Mouse (Mus musculus): ENCODE data around the gene Tmem108. TPM values are rescaled to one million over a fixed set of nuclear protein-coding genes. Genes with fewer than 3 reads are reported as not detected.
"Not testable (repeated sequence)": the region's sequence is repeated elsewhere in the genome, so short reads cannot be mapped to it uniquely, and the experiment has no call there.

Tmem108 gene
- total RNA-seq, 2 experiments from 2014 or later: 0.07 to 0.29 TPM

GRCm38 (mm10) chr9:103692699-103693098 is 68.9 kb downstream of the Tmem108 start:
- no peak for DNase-seq
- intact Hi-C loops (cut with DNase I; ENCODE audit: low total_unique reads): no loop called here

- intact Hi-C loops (cut with DNase I; ENCODE audit: low total_unique reads): no loop called here
- no peak for DNase-seq
Observed at GRCm38 (mm10) chr9:103691847-103692246, 69.8 kb downstream of the Tmem108 start.

- DNase-seq: no peak
- intact Hi-C loops (cut with DNase I; ENCODE audit: low total_unique reads): no loop called here
Observed at GRCm38 (mm10) chr9:103690446-103690845, 71.2 kb downstream of the Tmem108 start.

GRCm38 (mm10) chr9:103689697-103690096 is 71.9 kb downstream of the Tmem108 start:
- DNase-seq: no peak
- intact Hi-C loops (cut with DNase I; ENCODE audit: low total_unique reads): no loop called here

- intact Hi-C loops (cut with DNase I; ENCODE audit: low total_unique reads): no loop called here
- DNase-seq: no peak
Observed at GRCm38 (mm10) chr9:103689006-103689405, 72.6 kb downstream of the Tmem108 start.

GRCm38 (mm10) chr9:103687130-103687529 is 74.5 kb downstream of the Tmem108 start:
- intact Hi-C loops (cut with DNase I; ENCODE audit: low total_unique reads): no loop called here
- DNase-seq: no peak

GRCm38 (mm10) chr9:103681741-103682330 is 79.8 kb downstream of the Tmem108 start:
- intact Hi-C loops (cut with DNase I; ENCODE audit: low total_unique reads): no loop called here
- DNase-seq: no peak

GRCm38 (mm10) chr9:103679234-103679633 is 82.4 kb downstream of the Tmem108 start:
- no peak for DNase-seq
- intact Hi-C loops (cut with DNase I; ENCODE audit: low total_unique reads): no loop called here

GRCm38 (mm10) chr9:103678531-103679060 is 83.0 kb downstream of the Tmem108 start:
- intact Hi-C loops (cut with DNase I; ENCODE audit: low total_unique reads): no loop called here
- no peak for DNase-seq

GRCm38 (mm10) chr9:103677811-103678210 is 83.8 kb downstream of the Tmem108 start:
- DNase-seq: no peak
- intact Hi-C loops (cut with DNase I; ENCODE audit: low total_unique reads): no loop called here

- DNase-seq: no peak
- intact Hi-C loops (cut with DNase I; ENCODE audit: low total_unique reads): no loop called here
Observed at GRCm38 (mm10) chr9:103675721-103676480, 85.7 kb downstream of the Tmem108 start.

GRCm38 (mm10) chr9:103672881-103673280 is 88.8 kb downstream of the Tmem108 start:
- no peak for DNase-seq
- intact Hi-C loops (cut with DNase I; ENCODE audit: low total_unique reads): no loop called here

- DNase-seq; intact Hi-C loops (cut with DNase I; ENCODE audit: low total_unique reads): not testable (repeated sequence)
Observed at GRCm38 (mm10) chr9:103670592-103671113, 91.0 kb downstream of the Tmem108 start.

GRCm38 (mm10) chr9:103668830-103669229 is 92.8 kb downstream of the Tmem108 start:
- no peak for DNase-seq
- intact Hi-C loops (cut with DNase I; ENCODE audit: low total_unique reads): no loop called here

GRCm38 (mm10) chr9:103665817-103666216 is 95.8 kb downstream of the Tmem108 start:
- intact Hi-C loops (cut with DNase I; ENCODE audit: low total_unique reads): no loop called here

GRCm38 (mm10) chr9:103664151-103664550 is 97.5 kb downstream of the Tmem108 start:
- intact Hi-C loops (cut with DNase I; ENCODE audit: low total_unique reads): no loop called here
- DNase-seq: no peak

More at GRCm38 (mm10) chr9:103665817-103666216, 95.8 kb downstream of the Tmem108 start:
- no peak for DNase-seq

- intact Hi-C loops (cut with DNase I; ENCODE audit: low total_unique reads): no loop called here
- DNase-seq: no peak
Observed at GRCm38 (mm10) chr9:103661873-103662272, 99.8 kb downstream of the Tmem108 start.

- intact Hi-C loops (cut with DNase I; ENCODE audit: low total_unique reads): no loop called here
- DNase-seq: no peak
Observed at GRCm38 (mm10) chr9:103657981-103658380, 103.7 kb downstream of the Tmem108 start.

- DNase-seq: peak; percentile 9
- intact Hi-C loops (cut with DNase I; ENCODE audit: low total_unique reads): no loop called here
Observed at GRCm38 (mm10) chr9:103657183-103657975, 104.3 kb downstream of the Tmem108 start.

All from gastrocnemius, postnatal 14 days (tissue).